Mouse (Mus musculus) c-Kit-positive CD71-negative TER-119-negative erythroid progenitor cells, embryonic 14.5 days (primary cell): Measurements from ENCODE around the gene Bzw2.
"Not testable (repeated sequence)": the region's sequence is repeated elsewhere in the genome, so short reads cannot be mapped to it uniquely, and the experiment has no call there.

Experiments
- DNase-seq: peaks from one replicate; pipeline ENCODE4 v3.0.0-alpha.2; 2013; ENCODE audit warnings: low read depth

Gene Bzw2

GRCm38 (mm10) chr12:36157638-36158308, at the start of gene Bzw2:
TSS of gene Bzw2 (minus strand) at chr12:36158080.
- DNase-seq, result peak; percentile 54

- no peak for DNase-seq
Measured at GRCm38 (mm10) chr12:36207072-36207799, 49.4 kb upstream of the Bzw2 start.

GRCm38 (mm10) chr12:36205579-36206119, 47.8 kb upstream of the Bzw2 start:
- not testable (repeated sequence) for DNase-seq

- DNase-seq, result no peak
Measured at GRCm38 (mm10) chr12:36194976-36195375, 37.1 kb upstream of the Bzw2 start.

GRCm38 (mm10) chr12:36190343-36190742, 32.5 kb upstream of the Bzw2 start:
- no peak for DNase-seq

- DNase-seq, result no peak
Measured at GRCm38 (mm10) chr12:36189610-36190009, 31.7 kb upstream of the Bzw2 start.

GRCm38 (mm10) chr12:36187081-36187480, 29.2 kb upstream of the Bzw2 start:
- no peak for DNase-seq

GRCm38 (mm10) chr12:36182570-36182969, 24.7 kb upstream of the Bzw2 start:
- no peak for DNase-seq

GRCm38 (mm10) chr12:36177227-36177626, 19.3 kb upstream of the Bzw2 start:
- no peak for DNase-seq

- DNase-seq, result no peak
Measured at GRCm38 (mm10) chr12:36165299-36165698, 7.4 kb upstream of the Bzw2 start.

- no peak for DNase-seq
Measured at GRCm38 (mm10) chr12:36164126-36164791, 6.4 kb upstream of the Bzw2 start.

- DNase-seq, result no peak
Measured at GRCm38 (mm10) chr12:36157304-36157637, 609 bp downstream of the Bzw2 start.

GRCm38 (mm10) chr12:36156637-36157303, 1.1 kb downstream of the Bzw2 start, which contains the start of gene Ankmy2:
TSS of gene Ankmy2 (plus strand) at chr12:36157114.
- peak; percentile 84 for DNase-seq

- DNase-seq, result no peak
Measured at GRCm38 (mm10) chr12:36156101-36156636, 1.7 kb downstream of the Bzw2 start.

- DNase-seq, result no peak
Measured at GRCm38 (mm10) chr12:36155141-36155641, 2.7 kb downstream of the Bzw2 start.

- no peak for DNase-seq
Measured at GRCm38 (mm10) chr12:36150737-36151136, 7.1 kb downstream of the Bzw2 start.

GRCm38 (mm10) chr12:36150265-36150664, 7.6 kb downstream of the Bzw2 start:
- DNase-seq, result no peak

GRCm38 (mm10) chr12:36146230-36147011, 11.5 kb downstream of the Bzw2 start:
- DNase-seq, result no peak

- DNase-seq, result no peak
Measured at GRCm38 (mm10) chr12:36140401-36140800, 17.5 kb downstream of the Bzw2 start.

GRCm38 (mm10) chr12:36137192-36137591, 20.7 kb downstream of the Bzw2 start:
- no peak for DNase-seq

GRCm38 (mm10) chr12:36136285-36136684, 21.6 kb downstream of the Bzw2 start:
- no peak for DNase-seq
